Mouse (Mus musculus) liver, embryonic 14.5 days (tissue): ENCODE measurements around the gene Ddn. TPM values are rescaled to one million over a fixed set of nuclear protein-coding genes. Genes with fewer than 3 reads are reported as not detected.

Source experiments
- ATAC-seq: fragments of 200-750 bp; cut with Nextera tagmentation; 2 replicates; pipeline ENCODE4 v1.8.0; 2017; ENCODE audit warnings: moderate number of reproducible peaks, mild to moderate bottlenecking, moderate library complexity; ENCODE audit not compliant: insufficient read depth
- DNase-seq, 3 experiments: peaks; one replicate each; pipeline ENCODE4 v3.0.0-alpha.2; 2012 to 2013; ENCODE audit warnings: low read depth in 3 of 3, low spot score in 3 of 3
- H3K27ac ChIP-seq: fragments of 300-500 bp; sonication (generic); 2 replicates; pipeline ENCODE4 v1.5.1; 2014; ENCODE audit warnings: moderate library complexity, mild to moderate bottlenecking, control low read depth, inconsistent platforms
- H3K27me3 ChIP-seq: fragments of 300-500 bp; sonication (generic); 2 replicates; pipeline ENCODE4 v1.6.1; 2014; ENCODE audit warnings: mild to moderate bottlenecking, low read length, moderate library complexity; ENCODE audit not compliant: control insufficient read depth, insufficient read depth
- H3K36me3 ChIP-seq: fragments of 300-500 bp; sonication (generic); replicated peaks from 2 replicates; pipeline ENCODE4 v1.6.1; 2014; ENCODE audit warnings: low read depth; ENCODE audit not compliant: control insufficient read depth, insufficient read depth
- H3K4me1 ChIP-seq, 2 experiments: fragments of 200-500 bp in 1 of 2; fragments of 300-500 bp in 1 of 2; sonication (generic) in 1 of 2; replicated peaks; 2 replicates each; pipeline ENCODE4 v1.6.1; 2012 to 2014; ENCODE audit warnings: antibody characterized with exemption in 1 of 2, inconsistent platforms in 1 of 2, low read length in 1 of 2; ENCODE audit not compliant: control insufficient read depth in 2 of 2, insufficient read depth in 2 of 2
- H3K4me2 ChIP-seq: fragments of 300-500 bp; sonication (generic); 2 replicates; pipeline ENCODE4 v1.6.1; 2014; ENCODE audit warnings: low read depth, mild to moderate bottlenecking, control low read depth, moderate library complexity
- H3K4me3 ChIP-seq, 2 experiments: fragments of 200-500 bp in 1 of 2; fragments of 300-500 bp in 1 of 2; sonication (generic) in 1 of 2; 2 replicates each; pipeline ENCODE4 v1.5.1; 2012 to 2014; ENCODE audit warnings: low read depth in 2 of 2, low read length in 2 of 2, mild to moderate bottlenecking in 2 of 2, control low read depth in 1 of 2, inconsistent platforms in 1 of 2, moderate library complexity in 1 of 2; ENCODE audit not compliant: insufficient read depth in 1 of 2
- H3K9ac ChIP-seq: fragments of 300-500 bp; sonication (generic); replicated peaks from 2 replicates; pipeline ENCODE4 v1.6.1; 2014; ENCODE audit warnings: mild to moderate bottlenecking, control low read depth, moderate library complexity
- H3K9me3 ChIP-seq: fragments of 300-500 bp; sonication (generic); 2 replicates; pipeline ENCODE4 v1.6.1; 2016; ENCODE audit warnings: low read length, mixed read lengths; ENCODE audit not compliant: control insufficient read depth
- CTCF ChIP-seq: IDR thresholded peaks from 2 replicates; pipeline ENCODE4 v1.5.1; 2016; ENCODE audit warnings: antibody characterized with exemption, low read depth, control low read depth
- EP300 ChIP-seq: IDR thresholded peaks from 2 replicates; pipeline ENCODE4 v1.6.1; 2016; ENCODE audit warnings: antibody characterized with exemption, low read depth
- whole genome bisulfite sequencing: fragments of 180-500 bp; shearing (Covaris S2); extraction: QIAGEN DNeasy Blood & Tissue Kit; methylation state at CpG from one replicate; pipeline ENCODE4 v1.1.7; 2014; ENCODE audit not compliant: insufficient replicate concordance; 5-methylcytosine and 5-hydroxymethylcytosine counted together
- polyA plus RNA-seq, 2 experiments: library from polyadenylated mRNA; depleted of rRNA in 1 of 2; stranded (reverse) in 1 of 2; unstranded in 1 of 2; fragments of >200 nt; fragmentation: Nextera tagmentation in 1 of 2; extraction: Ambion mirVana in 1 of 2; gene quantifications; 2 replicates each; pipeline versions ENCODE4 v1.2.1 to v1.2.3; 2012 to 2014

Gene Ddn
- polyA plus RNA-seq, 2 experiments: 0.03 TPM; not detected in 1

DNA sequence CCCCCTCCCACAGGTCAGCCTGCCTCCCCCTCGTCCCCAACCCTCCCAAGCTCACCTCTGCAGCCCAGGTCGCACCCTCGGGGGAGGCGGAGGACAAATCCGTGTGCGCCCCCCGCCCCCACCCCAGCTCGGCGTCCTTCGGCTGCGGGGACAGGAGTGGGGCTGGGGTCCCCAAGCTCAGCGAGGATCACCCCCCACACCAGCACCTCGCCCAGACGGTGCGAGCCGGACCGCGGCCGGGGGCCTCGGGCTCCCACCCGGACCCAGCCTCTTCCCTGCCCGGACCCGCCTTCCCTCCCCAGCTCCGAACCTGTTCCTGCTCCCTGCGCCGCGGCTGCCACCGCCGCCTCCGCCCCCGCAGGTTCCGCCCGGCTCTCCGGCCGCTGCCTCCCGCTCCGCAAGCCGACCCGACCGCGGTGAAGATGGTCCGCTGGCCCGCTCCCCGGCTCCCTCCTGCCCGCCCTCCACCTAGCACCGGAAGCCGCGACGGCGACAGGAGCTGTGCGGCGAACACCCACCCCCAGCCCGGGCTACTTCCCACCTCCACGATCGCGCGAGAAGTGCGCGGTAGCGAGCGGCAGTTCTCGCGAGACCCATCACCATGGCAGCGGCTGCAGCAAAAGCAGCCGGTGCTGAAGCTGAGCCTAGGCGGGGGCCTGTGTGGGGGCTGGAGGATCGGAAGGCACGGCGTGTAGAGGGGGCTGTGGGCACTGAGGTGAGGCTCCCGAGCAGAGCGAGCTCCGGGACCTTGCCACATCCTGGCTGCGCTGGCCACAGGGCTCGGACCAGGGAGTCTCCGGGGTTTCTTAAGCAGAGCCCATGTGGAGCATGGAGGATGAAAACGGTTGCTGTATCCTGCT is 46.4 kb downstream of the Ddn start, which contains the start of gene Arf3:
Gene Arf3, minus strand, starts transcription at position 545 of the 860 bp plus-strand sequence.
- TF ChIP-seq CTCF (no peak), EP300 (peak; percentile 76)
- no peak within 1 kb of the TSS for H3K27ac ChIP-seq
- peak within 1 kb of the TSS; percentile 98 for H3K4me2 ChIP-seq
- H3K4me1 ChIP-seq: peaks cover 0 to 6% of the 10 kb centered on the region in 2 experiments; a peak in 3 of 4 replicates
- H3K4me3 ChIP-seq: peak within 1 kb of the TSS; percentile 71 to 91
- peak; percentile 83 for ATAC-seq
- peaks cover 5% of the 10 kb centered on the region for H3K27me3 ChIP-seq
- peak; percentile 74 to 79 (median 75) for DNase-seq
- WGBS: under 1% methylated on average over 72 of the region's 76 CpGs
- no peaks in the 10 kb centered on the region for H3K9me3 ChIP-seq
- H3K36me3 ChIP-seq: no peaks in the 10 kb centered on the region
- peak within 1 kb of the TSS; percentile 72 for H3K9ac ChIP-seq

DNA sequence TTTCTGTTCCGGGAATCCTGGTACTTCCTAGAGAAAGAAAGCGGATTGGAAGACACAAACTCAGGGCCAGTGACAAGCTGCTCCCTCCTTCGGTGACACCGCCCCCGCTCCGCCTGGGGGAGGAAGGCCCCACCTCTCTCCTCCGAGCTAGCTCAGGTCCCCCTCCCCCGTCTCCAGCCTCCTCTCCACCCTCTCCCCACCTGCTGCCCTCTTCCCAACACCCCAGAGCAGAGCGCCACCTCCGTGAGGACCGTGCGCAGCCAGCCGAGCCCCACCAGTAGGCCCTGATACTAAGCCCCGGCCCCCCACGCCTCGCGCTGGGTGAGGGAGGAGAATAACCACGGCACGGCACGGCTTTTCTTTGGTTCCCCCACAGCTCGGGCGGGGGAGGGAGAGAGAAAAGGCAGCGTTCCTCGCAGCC is 47.1 kb downstream of the Ddn start:
- Histone ChIP-seq H3K4me3 (peak overlapping the region; percentile 71 to 91), H3K4me2 (peak overlapping the region; percentile 98), H3K27ac (no peak overlapping the region), H3K9me3 (no peaks in the 10 kb centered on the region), H3K36me3 (no peaks in the 10 kb centered on the region), H3K27me3 (peaks cover 5% of the 10 kb centered on the region), H3K4me1 (peaks cover 0 to 6% of the 10 kb centered on the region in 2 experiments; a peak in 3 of 4 replicates), H3K9ac (peak overlapping the region; percentile 72)
- 1% methylated on average over 24 of the region's 24 CpGs for WGBS
- peak; percentile 67 for ATAC-seq
- peak in 1 of 3 experiments; percentile 39 for DNase-seq
- TF ChIP-seq CTCF (peak; percentile 11; the same call in 1 of the 2 replicates), EP300 (no peak)

DNA sequence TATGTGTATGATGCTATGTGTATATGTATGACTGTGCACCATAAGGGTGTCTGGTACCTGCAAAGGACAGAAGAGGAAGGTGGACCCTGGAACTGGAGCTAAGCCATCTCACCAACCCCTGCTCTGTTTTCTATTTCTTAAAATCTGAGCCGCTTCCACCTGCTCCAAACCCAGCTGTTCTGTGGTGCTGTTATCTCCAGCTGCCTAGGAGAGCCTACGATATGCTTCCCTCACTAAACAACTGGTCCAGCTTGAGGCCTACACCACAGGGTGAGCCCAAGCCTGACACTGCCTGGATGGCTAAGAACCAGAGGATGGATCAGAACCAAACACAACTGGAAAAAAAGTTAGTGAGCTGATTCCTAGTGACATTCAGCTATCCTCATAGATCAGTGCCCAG is 55.2 kb downstream of the Ddn start:
- Histone ChIP-seq H3K4me3 (no peak overlapping the region), H3K4me2 (no peak overlapping the region), H3K27ac (no peak overlapping the region), H3K4me1 (peaks cover 0 to 7% of the 10 kb centered on the region in 2 experiments; a peak in 2 of 4 replicates), H3K9me3 (no peaks in the 10 kb centered on the region), H3K27me3 (no peaks in the 10 kb centered on the region), H3K9ac (no peak overlapping the region), H3K36me3 (no peaks in the 10 kb centered on the region)
- WGBS: 50% methylated on average over 2 of the region's 2 CpGs
- no peak for DNase-seq
- no peak for ATAC-seq
- no peak for TF ChIP-seq EP300
- no peak for TF ChIP-seq CTCF

Other genes starting within 250 kb of the Ddn start
- gene Ccnt1, start 238.6 kb downstream of the Ddn start, polyA plus RNA-seq (2012; rRNA removed): 6.1 and 8.2 TPM in 2 replicates
- 23.7 and 24.7 TPM in 2 replicates for gene Ccnt1, start 238.6 kb downstream of the Ddn start, polyA plus RNA-seq (2014; fragmentation: Nextera tagmentation; extraction: Ambion mirVana)
- not detected in 2 replicates for gene 4930415O20Rik, start 238.5 kb downstream of the Ddn start, polyA plus RNA-seq (2012; rRNA removed)
- gene 4930415O20Rik, start 238.5 kb downstream of the Ddn start, polyA plus RNA-seq (2014; fragmentation: Nextera tagmentation; extraction: Ambion mirVana): not detected in 2 replicates
- gene Adcy6, start 199.4 kb downstream of the Ddn start, polyA plus RNA-seq (2012; rRNA removed): 11.3 and 13.1 TPM in 2 replicates
- 4.2 and 5.7 TPM in 2 replicates for gene Adcy6, start 199.4 kb downstream of the Ddn start, polyA plus RNA-seq (2014; fragmentation: Nextera tagmentation; extraction: Ambion mirVana)
- 0.85 and 1.5 TPM in 2 replicates for gene Cacnb3, start 178.7 kb downstream of the Ddn start, polyA plus RNA-seq (2012; rRNA removed)
- gene Cacnb3, start 178.7 kb downstream of the Ddn start, polyA plus RNA-seq (2014; fragmentation: Nextera tagmentation; extraction: Ambion mirVana): 0.27 and 0.42 TPM in 2 replicates
- 16.5 and 23.4 TPM in 2 replicates for gene Ddx23, start 146.6 kb downstream of the Ddn start, polyA plus RNA-seq (2012; rRNA removed)
- 11.0 and 11.7 TPM in 2 replicates for gene Ddx23, start 146.6 kb downstream of the Ddn start, polyA plus RNA-seq (2014; fragmentation: Nextera tagmentation; extraction: Ambion mirVana)
- gene Rnd1, start 132.0 kb downstream of the Ddn start, polyA plus RNA-seq (2012; rRNA removed): 0.25 and 0.67 TPM in 2 replicates
- gene Rnd1, start 132.0 kb downstream of the Ddn start, polyA plus RNA-seq (2014; fragmentation: Nextera tagmentation; extraction: Ambion mirVana): 0.24 and 0.63 TPM in 2 replicates
- gene Ccdc65, start 101.3 kb downstream of the Ddn start, polyA plus RNA-seq (2012; rRNA removed): 0.01 TPM in 1 of 2 replicates, not detected in the other
- not detected in 2 replicates for gene Ccdc65, start 101.3 kb downstream of the Ddn start, polyA plus RNA-seq (2014; fragmentation: Nextera tagmentation; extraction: Ambion mirVana)
- 61.1 and 70.1 TPM in 2 replicates for gene Fkbp11, start 81.3 kb downstream of the Ddn start, polyA plus RNA-seq (2012; rRNA removed)
- gene Fkbp11, start 81.3 kb downstream of the Ddn start, polyA plus RNA-seq (2014; fragmentation: Nextera tagmentation; extraction: Ambion mirVana): 119 and 123 TPM in 2 replicates
- gene Arf3, start 46.3 kb downstream of the Ddn start, polyA plus RNA-seq (2012; rRNA removed): 16.4 and 18.1 TPM in 2 replicates
- 6.6 and 7.9 TPM in 2 replicates for gene Arf3, start 46.3 kb downstream of the Ddn start, polyA plus RNA-seq (2014; fragmentation: Nextera tagmentation; extraction: Ambion mirVana)
- 0.03 TPM in 2 replicates for gene Wnt10b, start 31.3 kb downstream of the Ddn start, polyA plus RNA-seq (2012; rRNA removed)
- not detected in 2 replicates for gene Wnt10b, start 31.3 kb downstream of the Ddn start, polyA plus RNA-seq (2014; fragmentation: Nextera tagmentation; extraction: Ambion mirVana)
- gene Wnt1, start 19.6 kb downstream of the Ddn start, polyA plus RNA-seq (2012; rRNA removed): not detected in 2 replicates
- gene Wnt1, start 19.6 kb downstream of the Ddn start, polyA plus RNA-seq (2014; fragmentation: Nextera tagmentation; extraction: Ambion mirVana): not detected in 2 replicates
- 77.4 and 83.3 TPM in 2 replicates for gene Prkag1, start 22.0 kb upstream of the Ddn start, polyA plus RNA-seq (2012; rRNA removed)
- gene Prkag1, start 22.0 kb upstream of the Ddn start, polyA plus RNA-seq (2014; fragmentation: Nextera tagmentation; extraction: Ambion mirVana): 78.3 and 85.3 TPM in 2 replicates
- gene Kmt2d, start 61.7 kb upstream of the Ddn start, polyA plus RNA-seq (2012; rRNA removed): 4.3 and 5.7 TPM in 2 replicates
- 3.9 and 4.3 TPM in 2 replicates for gene Kmt2d, start 61.7 kb upstream of the Ddn start, polyA plus RNA-seq (2014; fragmentation: Nextera tagmentation; extraction: Ambion mirVana)
- gene Rhebl1, start 85.0 kb upstream of the Ddn start, polyA plus RNA-seq (2012; rRNA removed): 2.3 and 2.5 TPM in 2 replicates
- gene Rhebl1, start 85.0 kb upstream of the Ddn start, polyA plus RNA-seq (2014; fragmentation: Nextera tagmentation; extraction: Ambion mirVana): 2.9 and 3.2 TPM in 2 replicates
- 0.04 and 0.08 TPM in 2 replicates for gene Dhh, start 89.0 kb upstream of the Ddn start, polyA plus RNA-seq (2012; rRNA removed)
- gene Dhh, start 89.0 kb upstream of the Ddn start, polyA plus RNA-seq (2014; fragmentation: Nextera tagmentation; extraction: Ambion mirVana): 0.09 TPM in 1 of 2 replicates, not detected in the other
- gene Lmbr1l, start 108.7 kb upstream of the Ddn start, polyA plus RNA-seq (2012; rRNA removed): 4.5 and 7.1 TPM in 2 replicates
- 0.34 and 0.70 TPM in 2 replicates for gene Lmbr1l, start 108.7 kb upstream of the Ddn start, polyA plus RNA-seq (2014; fragmentation: Nextera tagmentation; extraction: Ambion mirVana)
- gene Tuba1b, start 125.1 kb upstream of the Ddn start, polyA plus RNA-seq (2012; rRNA removed): 1,442 and 1,688 TPM in 2 replicates
- 1,211 and 1,290 TPM in 2 replicates for gene Tuba1b, start 125.1 kb upstream of the Ddn start, polyA plus RNA-seq (2014; fragmentation: Nextera tagmentation; extraction: Ambion mirVana)
- 0.15 and 6.4 TPM in 2 replicates for gene Gm49450, start 144.1 kb upstream of the Ddn start, polyA plus RNA-seq (2012; rRNA removed)
- gene Gm49450, start 144.1 kb upstream of the Ddn start, polyA plus RNA-seq (2014; fragmentation: Nextera tagmentation; extraction: Ambion mirVana): not detected in 2 replicates
- 44.7 and 62.0 TPM in 2 replicates for gene Tuba1a, start 144.2 kb upstream of the Ddn start, polyA plus RNA-seq (2012; rRNA removed)
- gene Tuba1a, start 144.2 kb upstream of the Ddn start, polyA plus RNA-seq (2014; fragmentation: Nextera tagmentation; extraction: Ambion mirVana): 60.1 and 69.0 TPM in 2 replicates
- 273 and 373 TPM in 2 replicates for gene Tuba1c, start 220.4 kb upstream of the Ddn start, polyA plus RNA-seq (2012; rRNA removed)
- 277 and 278 TPM in 2 replicates for gene Tuba1c, start 220.4 kb upstream of the Ddn start, polyA plus RNA-seq (2014; fragmentation: Nextera tagmentation; extraction: Ambion mirVana)
- 1.1 and 1.2 TPM in 2 replicates for gene Prph, start 245.7 kb upstream of the Ddn start, polyA plus RNA-seq (2012; rRNA removed)
- 0.32 and 0.53 TPM in 2 replicates for gene Prph, start 245.7 kb upstream of the Ddn start, polyA plus RNA-seq (2014; fragmentation: Nextera tagmentation; extraction: Ambion mirVana)